Mouse (Mus musculus) cerebellum, postnatal 25 days (tissue): ENCODE data around the gene Cuta.
A peak's percentile ranks its signal among the peaks of the same experiment; 100 is the strongest.

ENCODE experiments used
- DNase-seq, 2 experiments: peaks; one replicate each; pipeline ENCODE4 v3.0.0; 2021; ENCODE audit warnings: mixed read lengths in 2 of 2

Cuta gene

DNA sequence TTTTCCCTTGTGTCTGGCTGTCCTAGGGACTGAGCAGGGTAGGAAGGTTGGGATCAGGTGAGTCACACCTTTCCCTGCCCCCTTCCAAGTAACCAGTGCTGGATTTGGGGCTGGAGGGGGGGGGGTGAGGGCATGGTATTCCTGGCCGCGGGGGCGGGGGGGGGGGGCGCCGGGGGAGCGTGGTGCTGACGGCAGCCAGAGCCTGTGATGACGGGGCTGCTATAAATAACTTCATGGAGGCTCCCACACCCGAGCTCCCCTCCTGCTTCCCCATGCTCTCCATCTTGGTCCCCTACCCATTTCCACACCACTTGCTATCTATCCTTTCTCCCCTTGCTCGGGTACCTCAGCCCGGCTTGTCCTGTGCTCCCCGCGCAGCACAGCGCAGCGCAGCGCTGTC, 14.4 kb upstream of the Cuta start:
- DNase-seq, result no peak

DNA sequence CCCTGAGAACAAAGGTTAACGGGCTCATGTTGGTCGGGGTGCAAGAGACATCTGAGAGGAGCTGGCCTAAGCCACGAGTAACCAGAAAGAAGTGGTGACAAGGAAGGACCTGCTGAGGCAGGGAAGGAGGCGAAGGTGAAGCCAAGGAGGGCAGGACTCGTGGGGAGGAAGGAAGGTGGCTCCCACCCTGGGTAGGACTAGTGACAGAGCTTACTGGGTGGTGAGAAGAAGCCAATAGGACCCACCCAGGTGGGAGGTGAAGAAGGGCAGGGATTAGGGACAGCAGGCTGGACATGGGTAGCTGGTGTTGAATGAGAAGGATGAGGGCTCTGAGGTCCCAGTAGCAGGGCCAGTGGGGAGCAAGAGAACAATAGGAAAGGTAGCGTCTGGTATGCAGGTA, 13.8 kb upstream of the Cuta start:
- no peak for DNase-seq

DNA sequence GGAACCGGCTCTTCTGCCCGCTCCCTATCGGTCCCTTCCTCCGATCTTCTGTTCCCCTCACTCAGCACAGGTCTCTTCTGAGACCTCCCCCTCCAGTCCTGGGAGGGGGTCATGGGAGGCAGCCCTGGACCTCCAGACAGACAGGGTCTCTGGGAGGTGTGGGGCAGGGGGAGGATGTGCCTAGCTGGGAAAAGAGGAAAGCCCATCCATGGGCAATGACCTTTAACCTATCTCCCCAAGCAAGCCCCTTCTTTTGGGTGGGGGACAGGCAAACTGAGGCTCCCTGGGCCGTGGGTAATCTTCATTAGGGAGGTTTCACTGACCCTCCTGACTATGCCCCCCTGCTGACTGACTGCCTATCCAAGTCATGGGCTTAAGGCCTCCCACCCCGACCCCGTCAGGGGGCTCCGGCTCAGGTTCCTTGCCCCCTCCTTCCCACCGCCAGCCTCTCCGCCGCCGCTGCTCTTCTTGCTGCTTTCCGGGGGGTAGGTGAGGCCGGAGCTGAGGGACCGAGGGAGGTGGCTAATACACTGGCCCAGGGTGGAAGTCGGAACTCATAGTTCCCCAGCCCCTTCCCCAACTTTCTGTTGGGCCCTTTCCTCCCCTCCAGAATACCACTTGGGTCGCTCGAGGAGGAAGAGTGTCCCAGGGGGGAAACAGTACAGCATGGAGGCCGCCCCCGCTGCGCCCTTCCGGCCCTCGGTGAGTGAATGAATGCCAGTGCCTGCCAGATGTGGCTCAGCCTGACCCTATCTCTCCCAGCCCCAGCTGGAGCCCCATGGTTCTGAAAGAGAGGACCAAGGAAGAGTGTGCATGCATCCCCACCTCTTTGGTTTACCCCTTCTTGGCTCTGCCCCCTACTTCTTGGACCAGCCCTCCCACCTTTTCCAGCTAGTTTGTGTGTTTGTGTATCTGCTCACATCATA, 12.8 kb upstream of the Cuta start:
- no peak for DNase-seq

DNA sequence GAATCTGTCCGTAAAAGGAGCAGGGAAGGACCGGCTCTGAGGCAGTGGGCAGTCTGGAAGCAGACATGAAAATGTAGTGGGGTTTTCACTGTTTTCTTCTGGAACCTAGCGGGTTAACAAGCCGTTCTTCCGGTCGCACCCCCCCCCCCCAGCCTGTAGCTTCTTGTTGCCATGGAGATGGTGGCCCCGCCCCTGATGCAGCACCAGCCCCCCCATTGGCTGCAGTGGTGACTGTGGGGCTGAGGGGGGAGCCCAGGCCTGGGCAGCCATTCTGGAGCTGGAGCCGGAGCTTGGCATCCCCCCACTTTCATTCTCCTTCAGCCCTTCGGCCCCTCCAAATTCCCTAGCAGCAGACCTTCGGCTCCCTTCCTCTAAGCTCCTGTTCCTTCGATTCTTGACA, 12.0 kb upstream of the Cuta start:
- peak in 1 of 2 experiments; percentile 73 for DNase-seq

DNA sequence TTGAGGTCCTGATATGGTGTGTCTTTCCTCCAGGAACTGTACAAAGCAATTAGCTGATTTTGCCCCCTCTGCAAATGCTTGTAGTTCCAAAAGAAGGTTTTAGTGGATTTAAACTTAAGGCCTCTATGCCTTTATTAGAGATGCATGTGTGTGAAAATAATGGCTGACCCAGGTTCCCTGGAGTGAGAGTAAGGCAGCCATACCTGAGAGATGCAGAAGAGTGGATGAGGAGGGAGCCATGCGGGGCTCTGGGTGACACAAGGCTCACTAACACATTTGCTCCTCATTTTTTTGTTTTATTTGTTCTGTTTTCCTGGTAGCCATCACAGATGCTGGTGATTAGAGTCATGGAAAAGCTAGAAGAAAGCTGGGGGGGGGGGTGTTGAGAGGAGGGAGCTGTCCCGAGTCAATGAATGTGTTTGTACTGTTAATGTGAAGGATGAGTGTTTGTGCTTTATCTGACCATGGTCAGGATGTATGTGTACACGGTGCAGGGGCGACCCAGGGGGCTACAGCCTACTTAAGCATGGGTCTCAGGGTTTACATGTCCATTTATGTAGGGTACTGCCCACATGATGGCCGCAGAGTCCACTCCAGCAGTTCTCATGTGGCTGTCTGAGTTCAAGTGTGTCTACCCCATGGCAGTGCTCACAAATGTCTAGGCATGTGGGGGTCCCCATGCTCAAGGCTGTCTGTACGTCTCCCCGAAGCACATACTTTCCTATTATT, 11.4 kb upstream of the Cuta start:
- no peak for DNase-seq

DNA sequence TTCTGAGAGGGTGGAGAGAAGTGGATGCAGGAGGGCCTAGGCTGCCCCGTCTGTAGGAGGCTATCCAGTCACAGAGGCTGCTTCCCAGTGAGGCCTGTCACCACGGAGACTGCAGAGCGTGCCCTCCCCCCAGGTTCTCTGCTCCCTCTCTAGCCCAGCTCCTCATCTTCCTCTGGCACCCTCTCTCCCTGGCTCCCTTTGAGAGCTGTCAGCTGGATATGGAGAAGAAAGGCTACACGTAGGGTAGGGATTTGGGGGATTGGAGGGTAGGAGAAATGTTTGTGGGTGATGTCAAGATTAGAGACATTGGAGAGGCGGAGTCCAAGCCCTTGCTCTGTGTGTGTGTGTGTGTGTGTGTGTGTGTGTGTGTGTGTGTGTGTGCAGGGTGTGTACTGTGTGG, 10.5 kb upstream of the Cuta start:
- peak in 1 of 2 experiments; percentile 29 for DNase-seq

DNA sequence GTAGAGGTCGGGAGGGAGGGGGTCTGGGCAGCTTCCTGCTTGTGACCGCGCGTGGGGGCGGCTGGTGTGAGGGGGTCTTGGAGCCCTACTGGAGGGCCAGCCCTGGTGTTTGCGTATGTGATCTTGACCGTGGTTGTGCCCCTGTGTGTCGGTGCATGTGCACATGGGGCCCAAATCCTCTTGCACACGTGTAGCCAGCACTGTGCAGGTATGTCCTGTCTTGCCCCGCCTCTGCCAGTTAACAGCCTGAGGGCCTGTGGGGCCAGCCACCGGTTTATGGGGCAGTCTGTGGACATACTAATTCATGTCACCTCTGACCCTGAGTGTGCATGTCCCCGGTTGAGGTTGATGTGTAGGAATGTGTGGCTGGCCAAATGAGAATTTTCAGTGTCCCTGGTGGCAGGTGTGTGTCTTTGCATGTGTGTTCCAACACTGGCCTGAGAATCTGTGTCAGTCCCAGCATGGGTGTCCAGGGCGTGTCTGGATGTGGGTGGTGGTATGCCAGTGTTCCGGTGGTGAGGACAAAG, 9.7 kb upstream of the Cuta start:
- DNase-seq, result peak; percentile 44 to 46

DNA sequence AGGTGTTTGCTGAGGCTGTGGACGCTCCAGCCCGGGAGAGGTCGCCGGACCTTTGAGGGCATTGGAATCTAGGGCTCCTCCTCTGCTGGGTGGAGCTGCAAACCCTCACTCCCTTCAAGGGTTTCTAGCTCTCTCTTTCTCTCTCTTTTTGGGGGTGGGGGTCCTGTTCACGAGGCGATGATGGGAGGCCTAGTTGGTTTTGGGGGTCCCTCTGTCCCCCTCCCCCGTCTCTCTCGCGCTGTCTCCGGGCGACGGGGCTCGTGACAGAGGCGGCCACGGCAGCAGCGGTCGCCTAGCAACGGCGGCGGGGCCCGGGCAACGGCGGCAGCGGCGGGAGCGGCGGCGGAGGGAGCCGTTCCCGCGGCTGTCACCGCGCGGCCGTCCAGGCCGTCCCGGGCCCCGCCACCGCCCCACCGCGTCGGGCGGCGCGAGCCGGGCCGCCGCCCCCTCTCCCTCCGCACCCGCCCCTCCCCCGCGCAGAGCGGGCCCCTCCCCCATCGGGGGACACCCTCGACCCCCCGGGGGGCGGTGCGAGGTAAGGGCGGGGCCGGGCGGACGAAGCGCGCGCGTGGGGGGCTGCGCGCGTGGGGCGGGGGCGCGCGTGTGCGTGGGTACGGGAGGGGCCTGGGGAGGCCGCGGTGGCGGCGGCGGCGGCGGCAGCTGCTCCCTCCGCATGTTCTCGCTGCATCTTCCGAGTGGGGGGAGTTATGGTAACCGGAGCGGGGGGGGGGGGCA, 9.1 kb upstream of the Cuta start:
- peak; percentile 62 to 77 for DNase-seq

DNA sequence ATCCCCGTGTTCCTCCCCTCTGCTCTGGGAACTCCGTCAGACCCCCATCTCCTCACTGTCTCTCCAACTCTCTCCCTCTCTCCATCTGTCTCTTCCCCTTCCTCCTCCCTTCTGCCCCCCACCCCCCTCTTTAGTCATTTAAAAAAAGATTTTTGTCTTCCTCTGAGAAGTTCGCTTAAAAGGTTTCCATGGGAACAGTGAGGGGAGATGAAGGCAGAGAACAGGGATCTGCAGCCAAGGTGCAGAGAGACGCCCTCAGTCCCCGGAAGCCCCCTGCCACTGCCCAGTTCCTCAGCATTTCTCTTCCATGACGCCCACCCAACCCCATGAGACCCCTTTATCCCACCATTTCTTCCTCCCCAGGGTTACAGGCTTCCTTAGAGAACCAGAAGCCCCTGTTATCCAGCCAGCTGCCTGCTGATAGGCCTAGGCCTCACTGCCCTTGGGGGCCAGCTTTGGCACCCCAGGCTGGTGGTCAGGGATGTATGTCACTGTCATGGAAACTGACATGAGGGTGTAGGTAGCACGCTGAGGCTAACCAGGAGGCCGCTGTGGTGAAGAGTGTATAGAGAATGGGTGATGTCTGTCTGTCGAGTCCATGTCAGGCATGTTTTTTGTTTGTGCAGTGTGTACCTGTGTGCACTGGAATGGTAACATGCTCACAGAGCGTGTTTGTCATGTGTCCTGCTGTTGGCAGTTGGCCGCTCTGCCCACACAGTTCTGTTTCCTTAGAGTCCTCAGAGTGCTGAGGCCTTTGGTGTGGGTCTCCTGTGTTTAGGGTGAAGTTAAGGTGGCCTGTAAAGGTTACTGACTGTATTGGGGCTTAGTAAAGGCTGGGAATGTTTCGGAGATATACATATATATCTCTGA, 8.1 kb upstream of the Cuta start:
- DNase-seq, result no peak

DNA sequence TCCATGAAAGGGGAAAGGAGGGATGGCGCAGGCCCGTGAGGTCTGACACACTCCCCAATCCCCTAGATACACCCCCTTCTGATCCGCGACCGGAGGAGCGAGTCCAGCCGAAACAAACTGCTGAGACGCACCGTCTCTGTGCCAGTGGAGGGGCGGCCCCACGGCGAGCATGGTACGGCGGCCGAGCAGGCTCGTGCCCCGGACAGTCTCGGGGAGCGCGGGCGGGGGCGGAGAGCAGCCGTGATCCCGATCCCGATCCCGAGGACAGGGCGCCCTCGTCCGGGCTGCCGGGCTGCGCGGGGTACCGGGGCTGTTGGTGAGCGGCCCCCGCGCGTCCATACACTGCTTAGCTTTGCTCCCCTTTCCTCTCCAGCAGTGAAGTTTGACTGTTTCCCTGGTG, 7.2 kb upstream of the Cuta start:
- DNase-seq, result peak; percentile 88 to 93

DNA sequence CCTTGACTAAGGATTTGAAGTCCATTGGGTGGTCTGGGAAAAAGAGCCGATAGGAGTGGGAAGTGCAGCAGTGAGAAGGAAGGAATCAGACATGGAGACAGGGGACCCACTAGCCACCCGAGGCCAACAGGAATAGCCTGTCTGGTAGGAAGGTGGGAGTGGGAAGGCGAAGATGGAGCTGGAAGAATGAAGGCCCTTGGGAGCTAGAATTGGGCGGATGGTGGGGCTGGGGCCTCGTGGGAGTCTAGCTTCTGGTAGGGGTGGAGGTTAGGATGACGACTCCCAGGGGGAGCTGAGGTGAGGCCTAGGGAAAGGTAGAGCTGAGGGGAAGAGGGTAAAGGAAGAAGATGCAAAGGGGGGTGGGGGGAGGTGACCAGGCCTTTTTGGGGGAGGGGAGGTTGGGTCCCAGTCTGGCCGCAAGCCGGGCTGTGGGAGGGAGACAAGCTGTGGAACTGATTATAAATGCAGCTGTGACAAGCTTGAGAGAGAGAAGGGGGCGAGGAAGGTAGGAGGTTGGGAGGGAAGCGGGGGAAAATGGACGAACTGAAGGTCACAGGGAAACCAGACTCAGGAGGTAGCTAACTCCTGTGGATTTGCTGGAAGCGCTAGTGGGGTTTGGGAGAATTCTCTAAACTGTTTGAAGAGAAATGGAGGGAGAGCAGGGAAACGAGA, 6.6 kb upstream of the Cuta start:
- no peak for DNase-seq

DNA sequence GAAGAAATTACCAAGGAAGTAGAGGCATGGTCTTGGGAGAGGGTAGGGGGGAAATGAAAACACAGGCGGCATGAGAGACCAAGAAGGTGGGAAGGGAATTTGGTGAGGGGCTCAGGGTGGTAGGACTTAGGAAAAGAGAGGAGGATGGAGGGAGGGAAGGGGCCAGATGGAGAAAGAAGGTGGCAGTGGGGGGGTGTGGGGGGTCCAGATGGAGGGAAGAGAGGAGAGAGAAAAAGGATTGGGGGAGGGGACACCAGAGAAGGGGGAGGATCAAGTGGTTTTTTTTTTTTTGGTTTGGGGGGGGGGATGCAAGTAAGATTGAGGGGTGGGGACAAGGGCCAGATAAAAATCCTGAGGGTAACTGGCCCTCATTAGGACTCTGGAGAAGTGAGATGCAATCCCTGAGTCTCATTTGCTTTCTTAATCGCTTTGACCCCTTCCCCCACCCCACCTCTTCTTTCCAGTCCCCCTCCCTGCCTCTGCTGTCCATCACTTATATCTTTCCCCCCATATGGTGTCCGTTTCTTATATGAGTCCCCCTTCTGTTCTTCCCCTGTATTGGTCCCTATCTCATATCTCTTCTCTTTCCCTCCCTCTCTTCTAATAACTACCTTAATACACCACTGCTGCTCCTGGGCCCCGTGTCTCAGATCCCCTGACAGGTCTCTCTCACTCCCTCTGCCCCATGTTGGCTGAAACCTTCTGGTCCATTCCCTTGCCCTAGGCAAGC, 2.6 kb upstream of the Cuta start:
- no peak for DNase-seq

DNA sequence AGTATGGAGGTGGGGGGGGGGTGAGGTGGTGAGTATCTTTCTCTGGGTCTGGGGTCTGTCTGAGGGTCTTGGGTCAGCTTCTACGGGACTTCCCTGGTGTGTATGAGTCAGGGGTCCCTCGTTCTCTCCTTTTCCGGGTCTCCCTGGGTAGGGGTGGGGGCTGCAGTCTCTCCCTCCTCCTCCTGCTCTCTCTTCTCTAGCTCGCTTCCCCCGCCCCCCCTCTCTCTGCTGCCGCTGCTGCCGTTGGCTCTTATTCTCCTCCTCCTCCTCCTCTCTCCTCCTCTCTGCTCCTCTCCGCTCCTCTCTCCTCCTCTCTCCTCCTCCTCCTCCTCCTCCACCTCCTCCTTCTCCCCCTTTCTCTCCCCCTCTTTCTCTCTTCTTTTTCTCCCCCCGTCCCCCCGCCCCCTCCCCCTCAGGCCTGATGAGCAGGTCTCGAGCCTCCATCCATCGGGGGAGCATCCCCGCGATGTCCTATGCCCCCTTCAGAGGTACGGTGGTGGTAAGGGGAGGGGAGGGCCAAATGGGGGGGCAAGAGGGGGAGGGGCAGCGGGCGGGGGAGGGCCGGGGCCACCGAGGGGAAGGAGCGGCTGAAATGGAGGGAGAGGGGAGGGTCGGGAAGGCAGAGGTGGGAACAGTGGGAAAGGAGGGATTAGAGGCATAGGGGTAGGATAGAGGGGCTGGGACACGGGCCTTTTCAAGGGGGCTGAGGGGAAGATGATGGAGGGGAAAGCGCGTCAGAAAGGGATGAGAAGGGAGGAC, 1.8 kb upstream of the Cuta start, which contains the start of gene Syngap1:
Gene Syngap1 (plus strand): TSS at position 223 of the 759 bp plus-strand sequence.
- DNase-seq, result peak; percentile 68 to 86

DNA sequence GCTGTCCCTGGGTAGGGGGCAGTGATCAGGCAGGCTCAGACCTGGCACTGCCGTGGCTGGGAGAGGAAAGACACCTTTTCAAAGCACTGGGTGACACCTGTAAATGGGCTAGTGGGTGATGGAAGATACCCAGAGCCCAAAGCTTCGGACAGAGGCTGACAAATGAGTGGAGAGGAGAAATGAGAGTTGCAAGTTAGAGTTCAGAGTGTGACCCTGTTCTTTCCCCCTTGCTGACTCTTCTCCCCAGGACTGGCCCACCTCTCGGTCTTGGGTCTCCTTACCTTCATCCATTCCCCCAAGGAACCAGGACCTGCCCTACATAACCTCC, 568 bp upstream of the Cuta start:
- DNase-seq, result no peak

DNA sequence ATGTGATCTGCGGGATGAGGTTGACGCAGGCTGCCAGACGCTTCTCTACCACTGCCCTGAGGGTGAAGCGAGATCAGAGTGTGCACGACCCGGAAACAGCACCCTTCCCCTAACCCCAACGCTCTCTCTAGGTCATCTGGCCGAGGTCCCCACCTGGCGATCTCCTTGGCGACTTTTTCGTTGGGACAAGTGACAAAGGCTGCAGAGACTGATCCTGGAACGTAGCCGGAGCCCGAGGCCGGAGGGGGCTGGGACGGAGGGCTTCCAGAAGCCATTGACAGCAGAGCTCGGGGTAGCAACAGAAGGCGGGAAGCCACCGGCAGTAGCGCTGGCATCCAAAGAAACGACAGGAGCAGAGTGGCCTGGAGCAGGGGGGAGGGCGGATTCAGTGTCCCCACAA, 638 bp downstream of the Cuta start:
- peak in 1 of 2 experiments; percentile 58 for DNase-seq

DNA sequence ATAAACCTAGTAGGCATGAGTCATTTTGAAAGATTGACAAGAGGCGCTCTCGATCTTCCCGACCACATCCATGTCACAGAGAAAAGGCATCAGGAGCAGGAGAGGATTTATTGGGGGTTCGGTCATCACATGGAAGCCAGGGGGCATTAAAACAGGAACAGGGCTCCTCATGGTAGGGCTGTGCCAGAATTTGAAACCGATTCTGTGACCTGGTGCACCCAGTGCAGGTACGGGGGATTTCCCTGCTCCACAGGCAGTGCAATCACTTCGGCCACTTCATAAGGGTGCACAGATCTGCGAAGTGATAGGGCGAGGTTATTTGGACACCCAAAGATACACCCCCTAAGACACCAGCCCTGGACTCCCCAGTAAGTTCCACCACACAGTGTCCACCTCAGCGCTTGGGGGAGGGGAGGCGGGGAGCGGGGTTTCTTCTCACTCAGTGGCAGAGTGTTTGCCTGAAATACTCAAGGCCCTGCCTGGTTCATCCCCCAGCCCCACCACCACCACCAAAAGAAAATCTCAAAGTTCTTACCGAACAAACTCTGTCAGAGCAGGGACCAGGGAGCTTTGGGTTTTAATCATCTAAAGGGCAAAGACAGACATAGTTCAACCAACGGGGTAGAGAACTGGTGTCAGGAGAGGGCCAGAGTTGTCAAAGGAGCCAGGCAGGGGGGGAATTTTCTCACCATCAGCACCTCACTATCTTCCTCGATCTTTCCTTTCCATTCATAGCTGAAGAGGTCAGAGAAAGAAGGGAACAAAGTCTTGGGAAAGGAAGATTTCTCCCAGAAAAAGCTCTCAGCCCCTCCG, 1.3 kb downstream of the Cuta start:
- no peak for DNase-seq

DNA sequence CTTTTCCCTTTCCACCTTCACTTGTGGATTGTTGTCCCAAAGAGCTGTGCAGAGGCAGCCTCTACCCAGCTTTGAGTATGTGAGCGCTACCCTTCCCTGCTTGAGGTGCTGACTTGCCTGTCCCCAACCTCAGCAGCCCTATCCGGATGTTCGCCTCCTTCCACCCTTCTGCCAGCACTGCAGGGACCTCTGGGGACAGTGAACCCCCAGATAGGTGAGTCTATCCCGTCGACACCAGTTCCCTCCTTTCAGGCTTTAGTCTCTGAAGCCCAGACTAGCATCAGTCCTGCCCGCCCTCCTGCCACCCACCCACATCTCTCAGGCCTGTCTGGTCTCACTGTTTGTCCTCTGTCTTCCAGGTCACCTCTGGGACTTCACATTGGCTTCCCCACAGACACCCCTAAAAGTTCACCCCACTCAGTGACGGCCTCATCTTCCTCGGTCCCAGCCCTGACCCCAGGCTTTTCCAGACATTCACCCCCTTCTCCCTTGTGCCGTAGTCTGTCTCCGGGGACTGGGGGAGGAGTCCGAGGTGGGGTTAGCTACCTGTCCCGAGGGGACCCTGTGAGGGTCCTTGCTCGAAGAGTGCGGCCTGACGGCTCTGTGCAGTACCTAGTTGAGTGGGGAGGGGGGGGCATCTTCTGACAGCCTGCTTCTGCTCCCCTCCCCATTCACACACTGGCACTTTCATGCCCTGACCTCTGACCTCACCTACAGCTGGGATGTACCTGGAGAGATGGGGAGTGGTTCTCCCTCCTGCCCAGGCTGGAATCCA, 2.3 kb downstream of the Cuta start:
- no peak for DNase-seq

DNA sequence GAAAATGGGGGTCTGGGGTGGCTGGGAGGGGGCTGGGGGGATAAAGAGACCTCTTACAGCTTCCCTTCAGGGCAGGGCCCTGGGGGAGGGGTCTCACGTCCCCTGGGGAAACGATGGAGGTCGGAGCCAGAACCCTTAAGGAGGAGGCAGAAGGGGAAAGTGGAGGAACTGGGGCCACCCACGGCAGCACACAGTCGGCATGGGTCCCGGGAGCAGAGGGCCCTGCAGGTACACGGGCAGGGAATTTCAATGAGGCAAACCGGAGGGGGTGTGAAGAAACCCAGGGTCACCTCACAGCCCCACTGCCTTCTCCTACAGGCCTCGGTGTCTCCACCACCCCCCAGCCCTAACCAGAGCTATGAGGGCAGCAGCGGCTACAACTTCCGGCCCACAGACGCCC, 2.9 kb downstream of the Cuta start:
- no peak for DNase-seq
